Mouse (Mus musculus) liver, adult (tissue): ENCODE data around the gene Pnpo.

Source experiments
- GATA4 ChIP-seq: IDR thresholded peaks from 2 replicates; pipeline ENCODE4 v1.6.1; 2014; ENCODE audit warnings: mild to moderate bottlenecking, low read length; ENCODE audit not compliant: insufficient replicate concordance

The Pnpo gene

GRCm38 (mm10) chr11:96943746-96944304 lies at the start of gene Pnpo:
Gene Pnpo (minus strand): TSS chr11:96943986.
- no peak for TF ChIP-seq GATA4

DNA sequence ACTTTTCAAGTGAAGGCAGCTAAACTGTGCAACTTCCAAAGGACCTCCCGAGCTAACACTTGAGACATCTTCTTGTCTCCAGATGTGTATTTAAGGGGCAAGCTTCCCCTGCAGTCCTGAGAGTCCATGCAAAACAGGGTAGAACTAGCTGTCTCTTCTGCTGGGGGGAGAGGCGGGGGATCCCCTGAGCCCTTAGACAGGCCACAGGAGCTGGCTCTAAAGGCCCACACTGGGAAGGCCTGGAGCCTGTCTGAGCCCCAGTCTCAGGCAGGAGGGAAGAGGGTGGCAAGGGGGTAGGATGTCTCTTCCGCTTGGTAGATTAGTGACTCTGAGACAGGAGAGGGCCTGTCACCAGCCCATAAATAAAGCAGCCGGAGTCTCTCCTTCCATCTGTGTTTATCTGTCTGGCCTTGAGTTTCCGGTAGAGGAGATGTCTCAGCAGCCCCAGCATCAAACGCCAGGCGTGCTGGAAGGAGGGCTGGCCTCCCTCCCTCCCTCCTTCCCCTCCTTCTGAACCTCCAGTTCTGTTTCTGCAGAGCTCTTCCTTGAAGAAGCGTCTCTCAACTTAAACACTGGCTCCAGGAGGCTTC lies 49.0 kb upstream of the Pnpo start:
- TF ChIP-seq GATA4: no peak

GRCm38 (mm10) chr11:96991501-96991900 lies 47.7 kb upstream of the Pnpo start:
- TF ChIP-seq GATA4: no peak

DNA sequence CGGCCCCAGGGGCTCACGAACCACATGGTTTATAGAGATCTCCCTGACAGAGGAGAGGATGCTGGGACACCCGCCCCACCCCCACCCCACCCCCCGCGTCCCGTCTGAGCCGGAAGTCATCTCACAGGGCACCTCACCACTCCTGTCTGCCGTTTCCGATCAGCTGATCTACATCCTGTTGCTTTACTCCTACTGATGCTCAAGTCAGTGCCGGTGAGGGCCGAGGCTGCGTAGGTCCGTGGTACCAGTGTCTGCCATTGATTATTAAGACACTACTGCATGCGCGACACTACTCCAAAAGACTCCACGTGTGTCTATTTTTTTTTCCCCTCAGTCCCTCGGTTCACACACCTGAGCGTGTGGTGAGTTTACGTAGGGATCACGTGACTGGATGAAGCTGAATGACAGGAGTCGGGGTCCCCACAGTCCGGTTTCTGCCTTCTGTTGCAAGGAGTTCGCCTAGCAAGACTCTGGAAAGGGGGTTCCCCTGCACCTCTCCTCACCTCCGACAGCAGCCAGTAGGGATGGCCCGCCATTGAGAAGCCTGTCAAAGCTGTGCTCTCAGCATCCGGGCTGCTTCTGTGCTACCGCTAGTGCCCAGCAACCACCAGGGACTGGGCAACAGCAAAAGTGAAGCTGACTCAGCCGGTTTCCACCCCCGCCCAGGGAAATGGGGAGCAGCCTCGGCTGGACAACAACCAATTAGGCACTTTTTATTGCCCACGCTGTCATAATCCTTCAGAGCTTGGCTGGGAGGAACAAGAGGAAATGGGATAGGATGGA lies 44.3 kb upstream of the Pnpo start:
- no peak for TF ChIP-seq GATA4

- no peak for TF ChIP-seq GATA4
Measured at GRCm38 (mm10) chr11:96986463-96986862, 42.7 kb upstream of the Pnpo start.

- no peak for TF ChIP-seq GATA4
Measured at GRCm38 (mm10) chr11:96984903-96985302, 41.1 kb upstream of the Pnpo start.

DNA sequence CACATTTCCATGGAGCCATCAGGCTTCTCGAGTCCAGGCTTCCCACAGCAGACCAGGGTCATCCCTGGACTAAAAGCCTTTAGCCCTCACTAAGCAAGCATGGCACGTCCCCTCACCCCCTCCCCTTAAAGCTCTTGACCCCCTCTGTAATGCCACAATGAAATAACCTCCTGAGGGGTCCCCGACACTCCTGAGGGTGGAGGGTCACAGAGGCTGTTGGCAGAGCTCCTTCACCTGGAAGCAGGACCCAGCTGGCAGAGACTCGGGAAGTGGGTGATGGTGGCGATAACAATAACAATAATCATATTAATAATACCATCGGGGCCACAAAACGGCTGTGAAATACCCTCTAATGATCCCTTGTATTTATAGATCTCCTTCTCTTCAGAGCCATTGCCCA lies 39.1 kb upstream of the Pnpo start, which contains the start of gene Sp2:
Sp2 (minus strand) TSS at position 101 of the 400 bp plus-strand sequence.
- TF ChIP-seq GATA4: no peak

DNA sequence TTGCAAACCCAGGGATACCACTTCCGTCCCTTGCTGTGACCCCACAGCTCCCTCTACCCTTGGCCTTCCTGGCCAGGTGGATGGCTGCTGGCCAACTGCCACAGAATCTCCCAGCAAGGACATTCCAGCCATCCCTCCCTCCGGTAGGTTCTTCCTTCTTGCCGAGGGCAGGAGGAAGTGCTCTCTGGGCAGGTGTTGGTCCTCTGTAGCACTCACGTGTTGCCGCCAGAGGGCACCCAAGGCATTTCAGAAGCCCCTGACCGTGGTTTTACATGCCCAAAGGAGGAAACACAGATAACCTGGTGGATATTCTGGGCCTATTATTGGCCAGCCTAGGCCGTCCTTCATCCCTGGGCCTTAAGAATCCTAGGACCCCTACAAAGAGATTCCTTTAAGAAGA lies 38.6 kb upstream of the Pnpo start:
- TF ChIP-seq GATA4: no peak

- TF ChIP-seq GATA4: no peak
Measured at GRCm38 (mm10) chr11:96981461-96981860, 37.7 kb upstream of the Pnpo start.

GRCm38 (mm10) chr11:96980021-96980420 lies 36.2 kb upstream of the Pnpo start:
- no peak for TF ChIP-seq GATA4

DNA sequence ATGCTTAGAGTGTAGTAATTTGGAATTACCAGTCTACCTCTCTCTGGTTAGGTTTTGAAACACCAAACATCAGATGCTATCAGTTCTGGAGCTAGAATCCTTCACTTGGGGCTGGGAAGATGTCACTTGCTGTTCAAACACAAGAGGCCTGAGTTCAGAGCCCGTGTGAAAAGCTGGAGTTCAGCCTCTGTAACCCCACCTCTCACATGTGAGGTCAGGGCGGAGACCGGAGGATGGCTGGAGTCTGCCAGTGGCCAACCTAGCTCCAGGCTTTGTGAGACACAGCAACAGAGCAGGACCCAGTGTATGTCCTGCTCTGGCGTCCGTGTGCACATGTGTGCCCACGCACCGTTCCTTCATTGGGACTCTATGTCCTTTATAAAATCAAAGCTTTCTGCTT lies 35.5 kb upstream of the Pnpo start:
- no peak for TF ChIP-seq GATA4

DNA sequence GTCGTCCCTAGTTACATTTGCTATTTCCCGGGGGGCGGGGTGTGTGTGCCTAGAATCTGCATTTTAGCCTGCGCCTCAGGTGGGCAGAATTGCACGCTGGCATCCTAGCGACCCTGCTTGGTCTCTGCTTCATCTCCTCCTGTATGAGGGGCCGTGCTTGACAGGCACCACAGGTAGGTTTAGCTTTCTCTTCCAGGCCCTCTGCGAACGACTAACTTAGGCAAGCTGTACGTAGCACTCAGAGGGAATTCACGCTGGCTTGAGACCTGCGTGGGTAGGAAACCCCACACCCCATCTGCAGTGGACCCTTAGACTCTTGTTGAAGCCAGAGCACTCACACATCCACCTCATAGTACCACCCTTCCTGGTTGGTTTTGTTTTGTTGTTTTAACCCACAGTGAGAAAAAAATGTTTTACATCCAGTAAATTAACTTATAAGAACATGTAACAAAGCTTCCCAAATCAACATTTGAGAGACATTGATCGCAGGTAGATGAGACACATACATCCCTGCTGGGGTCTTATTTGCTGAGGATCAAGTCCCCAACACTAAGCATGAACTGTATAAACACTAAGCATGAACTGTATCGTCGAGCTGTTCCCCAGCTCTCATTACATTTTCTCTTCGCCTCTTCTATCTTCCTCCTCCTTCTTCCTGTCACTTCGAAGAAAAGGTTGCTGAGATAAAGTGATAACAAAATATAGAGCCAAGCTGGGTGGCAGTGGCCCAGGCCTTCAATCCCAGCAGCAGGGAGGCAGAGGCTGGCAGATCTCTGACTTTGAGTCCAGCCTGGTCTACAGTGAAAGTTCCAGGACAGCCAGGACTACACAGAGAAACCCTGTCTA lies 34.8 kb upstream of the Pnpo start:
- TF ChIP-seq GATA4: no peak

DNA sequence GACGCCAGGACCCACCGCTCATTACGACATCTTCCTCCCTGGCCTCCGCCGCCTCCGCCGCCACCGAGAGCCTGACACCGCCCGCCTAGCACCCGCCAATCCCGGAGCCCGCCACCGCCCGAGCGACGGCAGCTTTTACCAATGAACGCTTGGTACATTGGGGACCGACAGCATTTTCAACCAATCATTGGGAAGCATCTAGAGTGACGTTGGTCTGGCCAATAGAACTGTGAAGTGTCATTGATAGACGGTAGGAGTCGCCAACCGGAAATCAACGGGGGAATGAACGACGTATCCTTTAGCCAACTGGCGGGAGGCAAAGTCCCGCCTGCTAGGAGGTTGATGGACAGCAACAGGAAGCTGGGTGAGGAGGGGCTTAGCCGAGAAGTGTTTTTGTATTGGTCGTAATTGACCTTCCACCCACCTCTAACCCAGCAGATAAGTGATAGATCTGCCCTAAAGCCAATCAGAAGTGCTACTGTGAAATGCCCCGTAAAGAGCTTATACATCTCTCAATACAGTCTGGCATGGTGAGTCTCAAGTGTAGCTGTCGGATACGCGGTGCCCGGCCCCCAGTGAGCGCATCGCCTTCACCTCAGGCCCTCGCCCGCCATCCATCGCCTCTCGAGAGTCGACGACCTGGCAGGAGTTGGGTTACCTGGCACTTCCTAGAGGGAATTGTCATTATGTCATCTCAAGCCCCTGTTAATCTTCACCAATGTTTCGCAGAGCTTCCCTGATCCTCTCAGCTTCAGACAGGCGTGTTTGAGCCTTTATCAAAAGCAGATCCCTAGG lies 34.0 kb upstream of the Pnpo start:
- peak; percentile 30; the same call in 1 of the 2 replicates for TF ChIP-seq GATA4

DNA sequence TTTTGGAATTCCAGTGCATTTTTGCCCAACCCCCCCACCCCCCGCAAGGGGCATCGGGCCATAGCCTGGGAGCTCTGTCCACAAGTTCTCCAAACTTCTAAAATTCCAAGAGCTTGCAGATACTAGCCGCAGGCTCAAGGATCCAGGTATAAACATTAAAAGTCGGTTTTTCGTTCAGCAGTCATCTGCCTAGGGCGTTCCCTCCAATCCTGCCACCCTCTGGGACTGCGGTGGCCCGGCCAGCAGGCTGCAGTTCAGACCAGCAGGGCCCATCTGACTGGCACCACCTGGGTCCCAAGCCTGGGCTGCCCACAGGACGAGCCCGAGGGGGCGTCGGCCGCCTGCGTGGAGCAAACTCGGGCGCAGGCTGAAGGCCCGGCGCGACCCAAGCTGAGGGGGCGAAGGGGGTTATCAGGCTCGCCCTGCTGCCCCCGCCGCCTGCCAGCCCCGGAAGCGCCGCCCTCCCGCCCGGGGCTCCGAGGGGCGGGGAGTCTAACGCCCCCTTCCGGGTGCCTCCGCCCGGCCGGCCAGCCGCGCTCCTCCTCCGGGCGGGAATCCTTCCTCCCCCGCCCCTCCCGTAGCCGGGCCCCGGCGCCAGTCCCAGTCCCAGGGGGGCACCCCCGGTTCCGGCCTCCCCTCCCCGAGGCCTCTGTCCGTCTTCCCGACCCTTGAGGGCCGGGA lies 33.3 kb upstream of the Pnpo start:
- TF ChIP-seq GATA4: peak; percentile 84; the same call in 1 of the 2 replicates
